Mouse (Mus musculus): ENCODE data around the gene Epgn. TPM values are rescaled to one million over a fixed set of nuclear protein-coding genes. Genes with fewer than 3 reads are reported as not detected.

Gene Epgn
- not detected for total RNA-seq (2023)

DNA sequence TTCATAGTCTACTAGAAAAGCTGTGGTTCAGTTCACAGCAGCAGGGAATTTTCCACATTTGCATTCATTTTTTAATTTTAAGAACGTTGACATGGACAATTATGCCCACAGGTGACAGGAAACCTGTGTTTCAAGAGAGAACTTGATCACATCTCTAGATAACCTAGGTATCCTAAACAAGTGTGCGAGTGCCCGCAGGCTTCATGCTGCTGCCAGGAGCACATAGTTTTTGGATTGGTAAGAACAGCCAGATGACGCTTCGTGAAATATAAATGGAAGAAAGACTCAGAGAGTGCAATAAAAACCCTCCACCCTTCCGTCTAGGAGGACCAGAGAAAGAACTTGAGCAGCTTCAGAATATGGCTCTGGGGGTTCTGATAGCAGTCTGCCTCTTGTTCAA lies at the start of gene Epgn:
Gene Epgn (plus strand): TSS at position 301 of the 400 bp plus-strand sequence.

GRCm38 (mm10) chr5:91074450-91074950 lies 47.2 kb downstream of the Epgn start, which contains the start of gene Ereg:
TSS of gene Ereg (plus strand) at chr5:91074622.

Other genes starting within 250 kb of the Epgn start
- gene Cxcl3, start 241.4 kb upstream of the Epgn start, total RNA-seq (2023), result not detected
- gene Cxcl15, start 232.9 kb upstream of the Epgn start, total RNA-seq (2023), result not detected
- 0.29 TPM for gene Cxcl1, start 136.2 kb upstream of the Epgn start, total RNA-seq (2023)
- gene Cxcl2, start 123.6 kb upstream of the Epgn start, total RNA-seq (2023), result 11.2 TPM
- 6.1 TPM for gene Mthfd2l, start 96.3 kb upstream of the Epgn start, total RNA-seq (2023)
- not detected for gene Ereg, start 47.2 kb downstream of the Epgn start, total RNA-seq (2023)
- 0.64 TPM for gene Areg, start 112.1 kb downstream of the Epgn start, total RNA-seq (2023)

All from CD4-positive naive resting alpha-beta T cell, adult 76 days (primary cell).